Mouse (Mus musculus) ES-Bruce4 (cell line): ENCODE results near the gene Aco1.

Experiments
- CTCF ChIP-seq: IDR thresholded peaks from one replicate; pipeline ENCODE4 v1.8.1; 2011; ENCODE audit warnings: low read depth, low read length
- EP300 ChIP-seq: IDR thresholded peaks from 2 replicates; pipeline ENCODE4 v1.6.1; 2011; ENCODE audit warnings: low read depth, low read length; ENCODE audit not compliant: insufficient read depth
- POLR2A ChIP-seq: IDR thresholded peaks from one replicate; pipeline ENCODE4 v1.8.1; 2011; ENCODE audit warnings: low read length; ENCODE audit not compliant: insufficient read depth

DNA sequence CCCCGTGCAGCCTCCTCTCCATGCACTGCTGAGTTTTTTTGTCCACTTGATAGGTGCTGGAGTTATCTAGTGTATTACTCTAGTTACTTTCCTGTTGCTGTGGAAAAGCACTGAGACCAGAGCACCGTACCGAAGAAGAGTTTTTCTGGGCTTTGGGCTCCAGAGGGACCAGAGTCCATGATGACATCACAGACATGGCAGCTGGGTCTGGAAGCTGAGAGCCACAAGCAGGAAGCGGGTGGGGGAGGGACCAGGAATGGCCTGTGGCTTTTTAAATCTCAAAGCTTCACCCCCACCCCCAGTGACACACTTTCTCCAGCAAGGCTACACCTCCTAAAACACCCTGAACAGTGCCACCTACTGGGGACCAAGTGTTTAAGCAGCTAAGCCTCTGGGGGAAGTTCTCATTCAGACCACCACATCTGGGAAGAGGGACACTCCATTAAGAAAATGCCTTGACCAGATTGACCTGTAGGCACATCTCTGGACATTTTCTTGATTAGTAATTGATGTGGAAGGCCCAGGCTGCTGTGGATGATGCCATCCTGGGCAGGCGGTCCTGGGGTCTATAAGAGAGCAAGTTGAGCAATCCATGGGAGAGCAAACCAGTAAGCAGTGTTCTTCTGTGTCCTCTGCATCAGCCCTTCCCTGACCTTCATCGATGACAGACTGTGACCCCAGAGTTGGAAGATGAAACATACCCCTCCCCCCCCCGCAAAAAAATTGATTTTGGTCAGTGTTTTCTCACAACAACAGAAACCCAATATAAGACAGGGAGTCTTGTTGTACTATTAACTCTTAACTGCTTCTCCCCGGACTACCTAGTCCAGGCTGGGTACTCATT lies 17.9 kb downstream of the Aco1 start:
- TF ChIP-seq CTCF (no peak), POLR2A (no peak), EP300 (no peak)
